ENCODE assay signal across 20 mouse cellular contexts in genomic region chr10:42299426-42299825, GRCm38 (mm10). TPM values are rescaled to one million over a fixed set of nuclear protein-coding genes. Genes with fewer than 3 reads are reported as not detected.
A peak's percentile ranks its signal among the peaks of the same experiment; 100 is the strongest.
DNase-seq lines count a peak whose midpoint lies in the region; ATAC-seq and TF ChIP-seq lines count a peak whose summit lies in the region.
"Had no signal": no experiment of that assay in that cellular context is flagged by ENCODE, and none has a peak within 500 bp of the region (broad histone marks: within the 10 kb centered on the region; RNA-seq: fewer than 3 reads in every experiment).

No protein-coding gene starts in this region.

- no peak overlapping the region for H3K4me2 ChIP-seq in CH12.LX (ENCODE audit: insufficient read depth, low read depth, poor library complexity, severe bottlenecking)
- H3K4me2 ChIP-seq in midbrain, embryonic 13.5 days (replicated peaks) = no peak overlapping the region
- H3K4me2 ChIP-seq: hindbrain, embryonic 13.5 days had no signal

- no peaks in the 10 kb centered on the region for H3K79me2 ChIP-seq in CH12.LX (replicated peaks; ENCODE audit: control insufficient read depth, extremely low read depth, insufficient read depth, poor library complexity, severe bottlenecking)

- no peak for TF ChIP-seq EP300 in CH12.LX (IDR thresholded peaks at IDR 0.05; ENCODE audit: low read length)

- H3K27me3 ChIP-seq in CH12.LX (replicated peaks) = no peaks in the 10 kb centered on the region
- H3K27me3 ChIP-seq in midbrain, embryonic 13.5 days = peaks cover 2% of the 10 kb centered on the region; the same call in 1 of the 2 replicates

- peaks cover 4% of the 10 kb centered on the region for H3K9me3 ChIP-seq in CH12.LX (replicated peaks; ENCODE audit: low read length)
- no peaks in the 10 kb centered on the region for H3K9me3 ChIP-seq in midbrain, embryonic 13.5 days
- H3K9me3 ChIP-seq: embryonic facial prominence, embryonic 10.5 days; forebrain, embryonic 10.5 days; G1E; heart, embryonic 10.5 days had no signal

- H3K4me3 ChIP-seq in CH12.LX (replicated peaks in 1 of 3; ENCODE audit: low read depth in 2 of 3, low read length in 2 of 3, poor library complexity in 1 of 3) = no peak overlapping the region
- no peak overlapping the region for H3K4me3 ChIP-seq in midbrain, embryonic 13.5 days (replicated peaks)
- H3K4me3 ChIP-seq: embryonic facial prominence, embryonic 10.5 days; forebrain, embryonic 10.5 days; gastrocnemius, adult 2 months; heart, embryonic 10.5 days; hindbrain, embryonic 13.5 days had no signal

- 80% methylated on average over 6 of the region's 6 CpGs for WGBS in midbrain, embryonic 13.5 days

- ATAC-seq in midbrain, embryonic 13.5 days = no peak
- ATAC-seq: forebrain, embryonic 14.5 days; hindbrain, postnatal 0 days had no signal

- TF ChIP-seq RAD21 in CH12.LX (IDR thresholded peaks at IDR 0.05; ENCODE audit: low read depth, low read length) = no peak

- peaks cover 8 to 20% of the 10 kb centered on the region in 2 experiments for H3K4me1 ChIP-seq in CH12.LX (ENCODE audit: control insufficient read depth in 1 of 2, insufficient read depth in 2 of 2)
- no peaks in the 10 kb centered on the region for H3K4me1 ChIP-seq in midbrain, embryonic 13.5 days (replicated peaks)
- H3K4me1 ChIP-seq: hindbrain, embryonic 13.5 days had no signal

- H3K27ac ChIP-seq in CH12.LX (ENCODE audit: insufficient read depth, low read depth) = no peak overlapping the region
- no peak overlapping the region for H3K27ac ChIP-seq in midbrain, embryonic 13.5 days
- H3K27ac ChIP-seq: embryonic facial prominence, embryonic 10.5 days; forebrain, embryonic 10.5 days; heart, embryonic 10.5 days; hindbrain, embryonic 13.5 days; hindbrain, postnatal 0 days had no signal

- dilution Hi-C loops in CH12.LX (cut with MboI; ENCODE audit: extremely low pct_ligation_motif_present, extremely low pct_unique_long_range_greater_than_20kb, low sequenced_read_pairs) = no loop called here

- no peak for TF ChIP-seq CTCF in CH12.LX (conservative IDR thresholded peaks at IDR 0.05 in 1 of 2, IDR thresholded peaks at IDR 0.05 in 1 of 2; ENCODE audit: low read depth in 2 of 2, low read length in 2 of 2)

- no peak for TF ChIP-seq POLR2A in CH12.LX (IDR thresholded peaks at IDR 0.05; ENCODE audit: low read depth, low read length)

- DNase-seq in adrenal gland, adult 8-10 months = peak; percentile 23
- DNase-seq in adrenal gland, postnatal 25 days = no peak
- DNase-seq in 3T3-L1 (ENCODE audit: low read depth, low spot score) (peak; percentile 77), CH12.LX (ENCODE audit: extremely low read depth) (no peak), NIH3T3 (ENCODE audit: low read depth) (peak; percentile 73)
- DNase-seq in heart, adult 9 months (ENCODE audit: low spot score in 2 of 2) = no peak
- DNase-seq: cerebellum, adult 2 months; cerebellum, postnatal 10 days; gastrocnemius, adult 2 months; gastrocnemius, postnatal 25 days; heart, postnatal 10 days; heart, postnatal 4 days had no signal

- no peak overlapping the region for H3K9ac ChIP-seq in CH12.LX (ENCODE audit: insufficient read depth, low read depth)
- no peak overlapping the region for H3K9ac ChIP-seq in midbrain, embryonic 13.5 days (replicated peaks)
- H3K9ac ChIP-seq: hindbrain, embryonic 13.5 days had no signal

- no peaks in the 10 kb centered on the region for H3K36me3 ChIP-seq in CH12.LX (replicated peaks in 1 of 2; ENCODE audit: control insufficient read depth in 1 of 2, insufficient read depth in 1 of 2, low read length in 1 of 2)
- no peaks in the 10 kb centered on the region for H3K36me3 ChIP-seq in midbrain, embryonic 13.5 days
- H3K36me3 ChIP-seq: embryonic facial prominence, embryonic 10.5 days; forebrain, embryonic 10.5 days; G1E; heart, embryonic 10.5 days; hindbrain, embryonic 13.5 days had no signal

- in situ Hi-C loops in CH12.LX (cut with MboI; ENCODE audit: low pct_ligation_motif_present, low pct_unique_long_range_greater_than_20kb, low sequenced_read_pairs) = loop anchor here (5.0 to 10.0 kb wide), 4 partner anchors 275 to 787 kb away; no protein-coding TSS in a partner anchor

TF ChIP-seq in CH12.LX, 34 proteins besides CTCF, POLR2A, EP300 and RAD21:
- TF ChIP-seq CHD1 (IDR thresholded peaks at IDR 0.05; ENCODE audit: low read depth, low read length) = no peak
- TF ChIP-seq TCF12 (IDR thresholded peaks at IDR 0.05; ENCODE audit: low read depth, low read length) = no peak
- peak; percentile 79 for TF ChIP-seq MAFK (IDR thresholded peaks at IDR 0.05; ENCODE audit: insufficient replicate concordance, low read length)

RNA-seq across cellular contexts. Expression of gene Foxo3, which starts 22.9 kb away (rescaled TPM):
- total RNA-seq in adrenal gland, adult 8-10 months (2022) = 10 to 100 TPM; 57.7 to 70.0 (median 65.4) TPM
- total RNA-seq in adrenal gland, postnatal 25 days (2021) = 56.1 and 56.7 TPM in 2 replicates
- total RNA-seq in CH12.LX (2012; rRNA removed) (13.0 and 18.2 TPM in 2 replicates), CH12.LX (2014; rRNA removed) (8.8 and 9.2 TPM in 2 replicates)
- polyA plus RNA-seq in CH12.LX (2012; ENCODE audit: insufficient read length, low read depth) = 10.7 and 12.6 TPM in 2 replicates
- 3.5 TPM in 2 replicates for polyA plus RNA-seq in midbrain, embryonic 13.5 days (2015; fragmentation: Nextera tagmentation; extraction: Ambion mirVana)

Comparison
In these comparisons a context has a peak if more than half of its experiments do, and no peak if none do; other contexts are left out.
1. DNase-seq: peak in adrenal gland, adult 8-10 months (single experiment), 3T3-L1 (single experiment) and NIH3T3 (single experiment); none in adrenal gland, postnatal 25 days (single experiment), CH12.LX (single experiment) and heart, adult 9 months (0 of 2).